Mouse (Mus musculus) limb, embryonic 14.5 days (tissue): ENCODE measurements around the gene Nudt22. TPM values are rescaled to one million over a fixed set of nuclear protein-coding genes. Genes with fewer than 3 reads are reported as not detected.
A peak's percentile ranks its signal among the peaks of the same experiment; 100 is the strongest.

ENCODE experiments used
- ATAC-seq: fragments of 200-750 bp; cut with Nextera tagmentation; 2 replicates; pipeline ENCODE4 v1.8.0; 2017; ENCODE audit warnings: low read depth, moderate number of reproducible peaks, moderate TSS enrichment; ENCODE audit not compliant: low FRiP score
- DNase-seq: peaks from one replicate; pipeline ENCODE4 v3.0.0-alpha.2; 2015; ENCODE audit warnings: low spot score
- H3K27ac ChIP-seq: fragments of 300-500 bp; sonication (generic); replicated peaks from 2 replicates; pipeline ENCODE4 v1.5.1; 2014; ENCODE audit warnings: low read depth, mild to moderate bottlenecking, low read length, moderate library complexity, mixed read lengths
- H3K27me3 ChIP-seq: fragments of 300-500 bp; sonication (generic); 2 replicates; pipeline ENCODE4 v1.6.1; 2014; ENCODE audit warnings: low read length, mixed read lengths; ENCODE audit not compliant: control insufficient read depth, insufficient read depth
- H3K36me3 ChIP-seq: fragments of 300-500 bp; sonication (generic); 2 replicates; pipeline ENCODE4 v1.6.1; 2014; ENCODE audit warnings: mild to moderate bottlenecking, low read length, moderate library complexity, mixed read lengths; ENCODE audit not compliant: control insufficient read depth, insufficient read depth
- H3K4me1 ChIP-seq: fragments of 300-500 bp; sonication (generic); 2 replicates; pipeline ENCODE4 v1.6.1; 2014; ENCODE audit warnings: antibody characterized with exemption, low read length, mixed read lengths; ENCODE audit not compliant: control insufficient read depth, insufficient read depth
- H3K4me2 ChIP-seq: fragments of 300-500 bp; sonication (generic); replicated peaks from 2 replicates; pipeline ENCODE4 v1.6.1; 2014; ENCODE audit warnings: low read depth, mild to moderate bottlenecking, low read length, moderate library complexity; ENCODE audit not compliant: severe bottlenecking
- H3K4me3 ChIP-seq: fragments of 300-500 bp; sonication (generic); replicated peaks from 2 replicates; pipeline ENCODE4 v1.5.1; 2014; ENCODE audit warnings: low read length
- H3K9ac ChIP-seq: fragments of 300-500 bp; sonication (generic); 2 replicates; pipeline ENCODE4 v1.6.1; 2014; ENCODE audit warnings: mild to moderate bottlenecking, low read depth, low read length, moderate library complexity; ENCODE audit not compliant: severe bottlenecking
- H3K9me3 ChIP-seq: fragments of 300-500 bp; sonication (generic); 2 replicates; pipeline ENCODE4 v1.6.1; 2016; ENCODE audit warnings: low read length; ENCODE audit not compliant: control insufficient read depth
- POLR2A ChIP-seq: fragments of 200-500 bp; IDR thresholded peaks from 2 replicates; pipeline ENCODE4 v1.8.0; 2012; ENCODE audit warnings: inconsistent platforms, mild to moderate bottlenecking, moderate library complexity, borderline replicate concordance; ENCODE audit not compliant: insufficient read depth, insufficient read length; ENCODE audit errors: extremely low read depth
- WGBS: fragments of 180-500 bp; shearing (Covaris S2); extraction: QIAGEN DNeasy Blood & Tissue Kit; methylation state at CpG from one replicate; pipeline ENCODE4 v1.1.7; 2014; 5-methylcytosine and 5-hydroxymethylcytosine counted together
- polyA plus RNA-seq, 2 experiments: library from polyadenylated mRNA; depleted of rRNA in 1 of 2; stranded (reverse) in 1 of 2; unstranded in 1 of 2; fragments of >200 nt; fragmentation: Nextera tagmentation in 1 of 2; extraction: Ambion mirVana in 1 of 2; gene quantifications; 2 replicates each; pipeline versions ENCODE4 v1.2.1 to v1.2.3; 2012 to 2014

Nudt22 gene
- polyA plus RNA-seq, 2 experiments = 21.9 to 22.1 TPM

DNA sequence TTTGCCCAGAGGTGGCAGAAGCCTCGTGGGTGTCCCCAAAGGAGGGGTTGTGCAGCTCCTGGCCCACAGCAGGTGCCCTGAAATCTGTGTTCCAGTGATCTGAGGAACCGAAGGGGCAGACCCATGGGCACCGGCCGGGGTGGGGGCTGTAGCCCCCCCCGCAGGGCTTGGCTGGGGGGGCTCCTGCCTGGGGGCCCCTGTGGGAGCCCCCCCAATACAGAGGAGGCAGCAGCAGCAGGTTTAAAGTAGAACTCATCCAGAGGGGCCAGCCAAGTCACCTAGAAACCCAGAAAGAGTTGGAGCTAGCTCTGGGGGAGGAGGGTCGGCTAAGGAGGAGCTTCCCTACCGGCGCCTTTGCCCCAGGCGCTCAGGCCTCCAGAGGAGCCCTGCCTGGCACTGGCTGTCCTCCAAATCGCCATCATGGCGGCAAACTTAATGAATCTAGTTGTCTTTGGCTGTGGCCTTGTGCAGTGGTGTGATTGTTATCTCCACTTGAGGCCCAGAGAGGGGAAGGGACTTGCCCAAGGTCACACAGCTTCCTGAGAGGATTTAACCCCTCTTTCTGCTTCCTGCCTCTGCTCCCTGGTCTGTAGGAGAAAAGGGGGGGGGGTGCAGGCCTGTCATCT is 25.3 kb downstream of the Nudt22 start:
- 0 out of 2 replicates have a peak overlapping the region, but pooled peaks have one; percentile 63 for H3K9ac ChIP-seq

DNA sequence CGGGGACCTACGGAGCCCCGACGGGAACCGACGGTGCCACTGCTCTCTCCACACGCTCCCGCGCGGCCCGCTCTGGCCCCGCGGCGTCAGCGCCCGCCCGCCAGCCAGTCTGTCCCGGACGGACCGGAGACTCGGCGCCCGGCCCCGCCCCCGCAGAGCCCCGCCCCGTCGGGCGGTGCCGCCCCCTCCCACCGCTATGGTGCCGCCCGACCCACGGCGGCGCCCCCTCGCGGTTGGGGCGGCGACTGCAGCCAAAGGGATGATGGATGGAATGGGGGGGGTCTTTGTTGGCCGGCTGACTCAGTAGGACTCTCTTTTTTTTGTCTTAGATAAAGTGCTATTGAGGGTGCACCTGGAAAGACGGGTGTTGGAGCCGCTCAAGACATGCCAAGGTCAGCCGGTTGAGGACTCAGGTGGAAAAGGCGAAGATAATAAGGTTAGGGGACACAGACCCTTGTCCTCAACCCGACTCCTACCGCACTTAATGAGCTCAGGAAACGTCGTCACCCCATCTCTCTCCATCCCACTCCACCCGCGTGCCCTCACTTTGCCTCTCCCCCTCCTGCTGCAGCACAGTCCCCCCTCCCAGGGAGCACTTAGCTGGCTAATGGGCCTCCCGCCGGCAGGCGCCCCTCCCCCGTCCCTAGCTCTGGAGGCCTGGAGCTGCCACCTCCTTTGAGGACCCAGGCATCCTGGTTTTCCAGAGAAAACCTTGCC is 26.1 kb downstream of the Nudt22 start:
- Histone ChIP-seq H3K27me3 (no peaks in the 10 kb centered on the region), H3K9ac (peak overlapping the region; percentile 63), H3K9me3 (no peaks in the 10 kb centered on the region), H3K36me3 (peaks cover 18% of the 10 kb centered on the region), H3K4me2 (peak overlapping the region; percentile 61), H3K27ac (no peak overlapping the region), H3K4me3 (peak overlapping the region; percentile 61), H3K4me1 (peaks cover 21% of the 10 kb centered on the region)
- WGBS = under 1% methylated on average over 44 of the region's 55 CpGs
- TF ChIP-seq POLR2A = peak; percentile 69; the same call in 1 of the 2 replicates
- DNase-seq = peak; percentile 30
- peak; percentile 73 for ATAC-seq

More for the DNA sequence above, 25.3 kb downstream of the Nudt22 start:
- Histone ChIP-seq H3K36me3 (peaks cover 10% of the 10 kb centered on the region), H3K4me1 (peaks cover 21% of the 10 kb centered on the region), H3K9me3 (no peaks in the 10 kb centered on the region), H3K4me2 (peak overlapping the region; percentile 61), H3K27ac (no peak overlapping the region), H3K4me3 (peak overlapping the region; percentile 61), H3K27me3 (no peaks in the 10 kb centered on the region)
- ATAC-seq (no peak), DNase-seq (no peak)
- WGBS = 22% methylated on average over 11 of the region's 11 CpGs
- TF ChIP-seq POLR2A = no peak

DNA sequence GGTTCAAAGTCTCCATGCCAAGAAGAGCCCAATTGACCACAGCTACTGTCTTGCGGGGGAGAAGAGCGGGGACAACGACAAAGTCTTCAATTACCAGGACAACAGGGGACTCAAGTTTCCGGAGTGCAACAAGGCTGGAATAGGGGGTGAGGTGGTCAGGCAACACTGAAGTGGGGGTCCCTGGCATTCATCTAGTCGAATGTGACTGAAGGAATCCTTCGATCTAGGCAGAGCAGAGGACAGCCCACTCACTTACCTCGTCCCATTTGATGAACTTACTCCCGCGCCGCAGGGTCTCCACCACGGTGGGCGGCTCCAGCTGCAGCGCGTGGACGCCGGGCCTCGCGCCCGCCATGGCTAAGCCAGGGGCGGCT is 26.6 kb downstream of the Nudt22 start:
- Histone ChIP-seq H3K4me3 (peak overlapping the region; percentile 61), H3K36me3 (peaks cover 23% of the 10 kb centered on the region), H3K4me1 (peaks cover 21% of the 10 kb centered on the region), H3K27me3 (no peaks in the 10 kb centered on the region), H3K9me3 (no peaks in the 10 kb centered on the region), H3K9ac (peak overlapping the region; percentile 63), H3K4me2 (peak overlapping the region; percentile 61), H3K27ac (no peak overlapping the region)
- TF ChIP-seq POLR2A = no peak
- DNase-seq (peak; percentile 39), ATAC-seq (peak; percentile 46)
- 1% methylated on average over 12 of the region's 20 CpGs for WGBS

DNA sequence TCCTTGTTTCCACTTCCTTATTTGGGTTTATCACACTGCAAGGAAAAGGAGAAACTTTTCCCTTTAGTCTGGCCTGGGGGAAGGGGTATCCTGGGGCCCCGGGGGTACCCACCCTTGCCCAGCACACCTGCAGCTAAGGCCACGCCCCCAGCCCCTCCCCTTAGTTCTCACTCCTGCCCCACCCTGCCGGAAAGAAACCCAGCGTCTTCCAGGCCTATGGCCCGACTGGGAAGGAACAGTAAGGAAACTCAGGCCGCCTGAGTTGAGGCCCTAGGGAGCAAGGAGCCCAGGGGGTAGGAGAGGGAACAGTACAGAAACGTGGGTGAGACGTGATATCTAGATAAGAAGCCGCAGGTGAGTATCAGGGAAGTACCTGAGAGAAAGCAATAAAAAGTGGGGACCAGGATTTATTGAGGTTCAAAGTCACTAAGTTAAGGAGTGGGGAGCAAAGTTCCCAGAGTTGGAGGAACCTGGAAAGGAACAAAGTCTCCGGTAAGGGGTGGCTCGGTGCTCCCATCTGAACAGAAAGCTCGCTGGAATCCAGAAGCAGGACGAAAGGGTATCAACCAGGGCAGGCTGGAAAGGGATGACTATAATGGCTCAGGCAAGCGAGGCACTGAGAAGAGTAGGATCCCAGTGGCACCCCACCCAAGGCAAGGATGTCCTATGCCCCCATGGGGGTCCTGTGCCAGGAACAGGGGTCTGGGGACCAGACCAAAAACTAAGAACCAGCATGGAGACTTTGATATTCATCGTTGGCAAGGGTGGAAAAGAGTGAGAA is 27.2 kb downstream of the Nudt22 start:
- Histone ChIP-seq H3K36me3 (peaks cover 26% of the 10 kb centered on the region), H3K4me2 (peak overlapping the region; percentile 61), H3K9me3 (no peaks in the 10 kb centered on the region), H3K27ac (no peak overlapping the region), H3K9ac (peak overlapping the region; percentile 63), H3K4me3 (peak overlapping the region; percentile 61), H3K27me3 (no peaks in the 10 kb centered on the region), H3K4me1 (peaks cover 21% of the 10 kb centered on the region)
- no peak for TF ChIP-seq POLR2A
- 12% methylated on average over 15 of the region's 15 CpGs for WGBS
- DNase-seq (no peak), ATAC-seq (no peak)

DNA sequence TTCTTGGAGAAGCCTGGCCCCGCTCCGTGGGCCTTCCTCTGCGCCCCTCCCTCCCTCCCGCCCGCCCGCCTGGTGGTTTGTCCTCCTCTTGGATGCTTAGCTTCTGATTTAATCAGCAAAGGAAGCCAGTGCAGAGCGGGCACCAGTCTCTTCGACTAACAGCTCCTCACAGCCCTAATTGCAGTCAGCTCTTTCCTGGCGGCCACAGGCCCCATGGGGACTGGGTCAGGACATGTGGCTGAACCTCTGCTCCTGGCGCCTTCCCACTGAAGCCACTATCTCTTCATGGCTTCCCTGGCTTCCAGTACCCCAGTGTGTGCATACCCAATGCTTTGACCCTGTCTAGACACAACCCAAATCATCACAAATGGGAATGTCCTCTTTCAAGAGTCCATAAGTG is 39.5 kb downstream of the Nudt22 start:
- 74% methylated on average over 10 of the region's 10 CpGs for WGBS
- Histone ChIP-seq H3K9ac (no peak overlapping the region), H3K36me3 (peaks cover 69% of the 10 kb centered on the region), H3K27ac (no peak overlapping the region), H3K9me3 (no peaks in the 10 kb centered on the region), H3K4me3 (no peak overlapping the region), H3K4me1 (peaks cover 10% of the 10 kb centered on the region), H3K4me2 (no peak overlapping the region), H3K27me3 (no peaks in the 10 kb centered on the region)
- ATAC-seq = no peak
- no peak for TF ChIP-seq POLR2A
- DNase-seq = no peak
